Mouse (Mus musculus): ENCODE data around the gene Mis18bp1. TPM values are rescaled to one million over a fixed set of nuclear protein-coding genes. Genes with fewer than 3 reads are reported as not detected.

Gene Mis18bp1
- total RNA-seq (2012; rRNA removed) (20.0 and 22.1 TPM in 2 replicates), polyA plus RNA-seq (2012; ENCODE audit: insufficient read depth in 1 of 2, insufficient read length in 2 of 2, low read depth in 1 of 2, low replicate concordance in 2 of 2, missing spikeins in 1 of 2) (10 to 100 TPM in 1 of 2 experiments, not detected in 1; 21.2 TPM)

DNA sequence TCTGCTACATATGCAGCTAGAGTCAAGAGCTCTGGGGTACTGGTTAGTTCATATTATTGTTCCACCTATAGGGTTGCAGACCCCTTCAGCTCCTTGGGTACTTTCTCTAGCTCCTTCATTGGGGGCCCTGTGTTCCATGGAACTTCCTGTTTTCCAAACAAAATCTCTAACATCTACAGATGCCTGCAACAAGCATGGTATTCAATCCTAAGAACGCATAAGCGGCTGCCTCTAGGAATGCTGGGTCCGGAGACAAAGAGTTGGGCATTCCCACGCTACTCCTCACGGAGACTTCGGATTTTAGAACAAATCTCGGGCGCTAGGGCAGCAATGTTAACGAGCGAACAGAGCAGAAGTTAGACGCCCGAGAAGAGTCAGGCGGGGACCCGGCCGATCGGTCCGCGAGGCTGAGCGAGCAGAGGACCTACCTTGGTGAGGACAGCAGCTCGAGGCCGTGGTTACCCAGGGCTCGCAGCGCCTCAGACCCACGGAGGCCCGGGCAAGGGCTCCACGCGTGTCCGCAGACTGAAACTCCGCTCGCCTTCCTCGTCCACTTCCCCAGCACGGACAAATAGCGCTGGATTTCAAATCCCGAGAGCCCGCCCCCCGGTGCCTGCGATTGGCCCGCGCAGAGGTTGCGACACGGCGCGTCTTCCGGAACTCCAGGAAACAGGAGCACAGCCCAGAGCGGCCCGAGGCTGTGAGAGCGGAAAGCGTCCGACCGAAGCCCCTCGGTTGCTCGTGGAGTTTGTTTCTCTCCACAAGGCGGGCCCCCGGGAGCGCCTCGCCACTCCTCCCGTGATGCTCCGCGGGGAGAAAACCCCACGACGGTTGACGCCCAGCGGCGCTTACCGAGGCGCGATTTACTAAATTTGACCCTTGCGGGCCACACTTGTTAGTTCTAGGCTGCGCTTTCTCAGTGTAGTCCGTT lies at the start of gene Mis18bp1:
Mis18bp1 (minus strand) TSS at position 584 of the 931 bp plus-strand sequence.
- Histone ChIP-seq H3K9ac (ENCODE audit: control insufficient read depth, low read depth, low read length, poor library complexity, severe bottlenecking) (peak within 1 kb of the TSS; percentile 94), H3K4me3 (ENCODE audit: control insufficient read depth in 1 of 2, insufficient read depth in 1 of 2, low read depth in 2 of 2, low read length in 2 of 2) (peak within 1 kb of the TSS; percentile 87 to 97), H3K27me3 (ENCODE audit: control insufficient read depth in 1 of 2, insufficient read depth in 2 of 2, low read length in 2 of 2) (no peaks in the 10 kb centered on the region), H3K79me2 (ENCODE audit: control insufficient read depth, insufficient read depth, low read length, poor library complexity) (peaks cover 42% of the 10 kb centered on the region), H3K36me3 (ENCODE audit: control insufficient read depth in 1 of 2, insufficient read depth in 2 of 2, low read length in 2 of 2) (peaks cover 2 to 16% of the 10 kb centered on the region in 2 experiments; a peak in 3 of 4 replicates), H3K4me1 (ENCODE audit: control insufficient read depth in 1 of 2, insufficient read depth in 2 of 2, low read length in 2 of 2) (peaks cover 0 to 12% of the 10 kb centered on the region in 2 experiments), H3K9me3 (replicated peaks; ENCODE audit: insufficient read depth, low read length) (no peaks in the 10 kb centered on the region), H3K27ac (ENCODE audit: control insufficient read depth, low read depth, low read length) (peak within 1 kb of the TSS; percentile 86)
- DNase-seq (ENCODE audit: low read depth, low spot score), result peak; percentile 98
- no peak for TF ChIP-seq BHLHE40 (IDR thresholded peaks at IDR 0.05; ENCODE audit: borderline replicate concordance, low read depth, low read length)
- no peak for TF ChIP-seq CHD1 (IDR thresholded peaks at IDR 0.05; ENCODE audit: low read depth, low read length)
- peak; percentile 51; the same call in 1 of the 2 replicates for TF ChIP-seq ZMIZ1 (IDR thresholded peaks at IDR 0.05; ENCODE audit: low read depth, low read length)
- peak; percentile 51; the same call in 1 of the 2 replicates for TF ChIP-seq POLR2AphosphoS2 (IDR thresholded peaks at IDR 0.05; ENCODE audit: low read length)
- TF ChIP-seq TBP (IDR thresholded peaks at IDR 0.05; ENCODE audit: low read depth, low read length), result peak; percentile 35; the same call in 1 of the 2 replicates
- TF ChIP-seq MAFK (IDR thresholded peaks at IDR 0.05; ENCODE audit: borderline replicate concordance, low read depth, low read length), result no peak
- peak; percentile 92 for TF ChIP-seq ELF1 (IDR thresholded peaks at IDR 0.05; ENCODE audit: low read depth, low read length)
- TF ChIP-seq RCOR1 (IDR thresholded peaks at IDR 0.05; ENCODE audit: low read depth, low read length), result no peak
- TF ChIP-seq CHD2 (IDR thresholded peaks at IDR 0.05; ENCODE audit: low read length), result no peak
- TF ChIP-seq CTCF (IDR thresholded peaks at IDR 0.05 in 2 of 3, conservative IDR thresholded peaks at IDR 0.05 in 1 of 3; ENCODE audit: control insufficient read depth in 1 of 3, insufficient read depth in 1 of 3, low read depth in 2 of 3, low read length in 3 of 3, poor library complexity in 1 of 3, severe bottlenecking in 1 of 3), result no peak
- TF ChIP-seq GABPA (IDR thresholded peaks at IDR 0.05; ENCODE audit: low read depth, low read length), result no peak
- TF ChIP-seq MYC (IDR thresholded peaks at IDR 0.05; ENCODE audit: low read depth, low read length), result no peak
- TF ChIP-seq ZC3H11A (IDR thresholded peaks at IDR 0.05; ENCODE audit: low read depth, low read length), result no peak
- peak; percentile 93 for TF ChIP-seq MYB (IDR thresholded peaks at IDR 0.05; ENCODE audit: low read depth, low read length)
- peak; percentile 64 for TF ChIP-seq MAX (IDR thresholded peaks at IDR 0.05; ENCODE audit: low read length)
- no peak for TF ChIP-seq USF1 (IDR thresholded peaks at IDR 0.05; ENCODE audit: low read depth, low read length)
- TF ChIP-seq POLR2A (IDR thresholded peaks at IDR 0.05; ENCODE audit: control insufficient read depth in 1 of 2, insufficient read depth in 1 of 2, low read depth in 1 of 2, low read length in 2 of 2, poor library complexity in 1 of 2), result peak; percentile 55 to 66; a peak in 2 of 4 replicates
- no peak for TF ChIP-seq SMC3 (IDR thresholded peaks at IDR 0.05; ENCODE audit: low read depth, low read length)
- no peak for TF ChIP-seq JUND (IDR thresholded peaks at IDR 0.05; ENCODE audit: low read depth, low read length)
- peak; percentile 82 for TF ChIP-seq MXI1 (IDR thresholded peaks at IDR 0.05; ENCODE audit: low read depth, low read length)
- TF ChIP-seq ZNF384 (IDR thresholded peaks at IDR 0.05; ENCODE audit: low read depth, low read length), result no peak
- peak; percentile 65; the same call in 1 of the 2 replicates for TF ChIP-seq MAZ (IDR thresholded peaks at IDR 0.05; ENCODE audit: low read depth, low read length)
- no peak for TF ChIP-seq ZKSCAN1 (IDR thresholded peaks at IDR 0.05; ENCODE audit: low read depth, low read length)
- peak; percentile 64; the same call in 1 of the 2 replicates for TF ChIP-seq KAT2A (conservative IDR thresholded peaks at IDR 0.05; ENCODE audit: low read depth, low read length)
- no peak for TF ChIP-seq USF2 (IDR thresholded peaks at IDR 0.05; ENCODE audit: borderline replicate concordance in 1 of 2, insufficient read depth in 1 of 2, low read depth in 1 of 2, low read length in 2 of 2)
- no peak for TF ChIP-seq MEF2A (IDR thresholded peaks at IDR 0.05; ENCODE audit: extremely low read depth, insufficient replicate concordance, low read depth, low read length, poor library complexity, severe bottlenecking)
- no peak for TF ChIP-seq TAL1 (IDR thresholded peaks at IDR 0.05; ENCODE audit: low read length)
- no peak for TF ChIP-seq UBTF (IDR thresholded peaks at IDR 0.05; ENCODE audit: borderline replicate concordance, insufficient read depth, low read depth, low read length)
- peak; percentile 93 for TF ChIP-seq HCFC1 (IDR thresholded peaks at IDR 0.05; ENCODE audit: low read depth, low read length)
- 0 out of 2 replicates have a peak, but pooled peaks have one; percentile 28 for TF ChIP-seq TCF12 (IDR thresholded peaks at IDR 0.05; ENCODE audit: low read depth, low read length)
- 0 out of 2 replicates have a peak, but pooled peaks have one; percentile 25 for TF ChIP-seq NRF1 (IDR thresholded peaks at IDR 0.05; ENCODE audit: insufficient read depth, low read depth, low read length, poor library complexity, severe bottlenecking)
- TF ChIP-seq RAD21 (IDR thresholded peaks at IDR 0.05; ENCODE audit: low read depth, low read length), result no peak
- no peak for TF ChIP-seq E2F4 (IDR thresholded peaks at IDR 0.05; ENCODE audit: borderline replicate concordance, low read depth, low read length)
- peak; percentile 53 for TF ChIP-seq NELFE (IDR thresholded peaks at IDR 0.05; ENCODE audit: low read depth, low read length)

All from MEL (cell line).